Mouse (Mus musculus) heart, adult 2 months (tissue): Measurements from ENCODE around the gene Enpp1. TPM values are rescaled to one million over a fixed set of nuclear protein-coding genes. Genes with fewer than 3 reads are reported as not detected.

Source experiments
- DNase-seq, 2 experiments: peaks; one replicate each; pipeline ENCODE4 v3.0.0; 2021
- H3K27ac ChIP-seq: fragments of 200-600 bp; 2 replicates; pipeline ENCODE4 v1.8.1; 2022
- H3K27me3 ChIP-seq: fragments of 200-500 bp; 2 replicates; pipeline ENCODE4 v1.6.1; 2012; ENCODE audit warnings: mild to moderate bottlenecking, low read length, inconsistent platforms, mixed read lengths; ENCODE audit not compliant: control insufficient read depth, insufficient read depth
- H3K36me3 ChIP-seq: fragments of 200-500 bp; 2 replicates; pipeline ENCODE4 v1.6.1; 2012; ENCODE audit warnings: low read length, inconsistent platforms; ENCODE audit not compliant: control insufficient read depth, insufficient read depth
- H3K4me1 ChIP-seq: fragments of 200-500 bp; 2 replicates; pipeline ENCODE4 v1.6.1; 2011; ENCODE audit warnings: low read length; ENCODE audit not compliant: control insufficient read depth, insufficient read depth
- H3K4me3 ChIP-seq: fragments of 200-600 bp; 2 replicates; pipeline ENCODE4 v1.8.1; 2022
- H3K79me2 ChIP-seq: fragments of 200-500 bp; replicated peaks from 2 replicates; pipeline ENCODE4 v1.6.1; 2012; ENCODE audit warnings: mild to moderate bottlenecking, inconsistent platforms, low read length, moderate library complexity, mixed read lengths; ENCODE audit not compliant: control insufficient read depth, insufficient read depth
- H3K9ac ChIP-seq: fragments of 200-500 bp; 2 replicates; pipeline ENCODE4 v1.6.1; 2012; ENCODE audit warnings: low read depth, mild to moderate bottlenecking, control low read depth, inconsistent platforms, low read length, mixed read lengths
- CTCF ChIP-seq: fragments of 200-600 bp; IDR thresholded peaks from 2 replicates; pipeline ENCODE4 v1.8.1; 2022; ENCODE audit warnings: antibody characterized with exemption, mild to moderate bottlenecking, moderate library complexity
- EP300 ChIP-seq: fragments of 200-500 bp; IDR thresholded peaks from 2 replicates; pipeline ENCODE4 v1.6.1; 2011; ENCODE audit warnings: low read depth, low read length, control low read depth; ENCODE audit not compliant: insufficient read depth
- POLR2A ChIP-seq: fragments of 200-500 bp; IDR thresholded peaks from 2 replicates; pipeline ENCODE4 v1.6.1; 2011; ENCODE audit warnings: mild to moderate bottlenecking, low read depth, low read length, control low read depth; ENCODE audit not compliant: insufficient read depth
- WGBS: fragments of 180-500 bp; shearing (Covaris S2); methylation state at CpG from one replicate; pipeline ENCODE4 v1.1.7; 2018; 5-methylcytosine and 5-hydroxymethylcytosine counted together
- intact Hi-C: fragments of 180-260 bp; cut with DNase I; formaldehyde crosslinking; loops from one replicate; pipeline ENCODE4 v1.15.1; 2025
- polyA plus RNA-seq: library from polyadenylated mRNA; depleted of rRNA; stranded (reverse); fragments of >200 nt; gene quantifications from 2 replicates; pipeline ENCODE4 v1.2.3, GENCODE M21; 2012
- total RNA-seq, 2 experiments: library from RNA; stranded (reverse); gene quantifications; 2 replicates each; pipeline ENCODE4 v1.2.3; 2021

Gene Enpp1
- total and polyA plus RNA-seq, 3 experiments: 2.1 to 6.5 (median 5.8) TPM

- Histone ChIP-seq H3K4me3 (no peak overlapping the region), H3K4me1 (peaks cover 5% of the 10 kb centered on the region), H3K27me3 (no peaks in the 10 kb centered on the region), H3K9ac (no peak overlapping the region), H3K79me2 (no peaks in the 10 kb centered on the region), H3K27ac (no peak overlapping the region), H3K36me3 (no peaks in the 10 kb centered on the region)
- TF ChIP-seq POLR2A (no peak), EP300 (no peak), CTCF (no peak)
- DNase-seq: no peak
- intact Hi-C loops: no loop called here
- 88% methylated on average over 2 of the region's 2 CpGs for WGBS
These were observed 75.0 kb downstream of the Enpp1 start for GRCm38 (mm10) chr10:24636986-24637385.

- H3K36me3 ChIP-seq: no peaks in the 10 kb centered on the region
- no peak overlapping the region for H3K4me3 ChIP-seq
- WGBS: 82% methylated on average over 10 of the region's 10 CpGs
- H3K9ac ChIP-seq: no peak overlapping the region
- H3K27ac ChIP-seq: no peak overlapping the region
- intact Hi-C loops: no loop called here
- no peak for TF ChIP-seq POLR2A
- no peak for TF ChIP-seq EP300
- TF ChIP-seq CTCF: no peak
- no peaks in the 10 kb centered on the region for H3K27me3 ChIP-seq
- peaks cover 5% of the 10 kb centered on the region for H3K4me1 ChIP-seq
- DNase-seq: peak in 1 of 2 experiments; percentile 13
- no peaks in the 10 kb centered on the region for H3K79me2 ChIP-seq
These were observed 76.1 kb downstream of the Enpp1 start for GRCm38 (mm10) chr10:24635884-24636283.

GRCm38 (mm10) chr10:24635331-24635815 is 76.6 kb downstream of the Enpp1 start:
- intact Hi-C loops: no loop called here
- Histone ChIP-seq H3K27me3 (no peaks in the 10 kb centered on the region), H3K36me3 (no peaks in the 10 kb centered on the region), H3K4me3 (no peak overlapping the region), H3K79me2 (no peaks in the 10 kb centered on the region), H3K4me1 (peaks cover 5% of the 10 kb centered on the region), H3K27ac (no peak overlapping the region), H3K9ac (no peak overlapping the region)
- TF ChIP-seq POLR2A (no peak), CTCF (no peak), EP300 (no peak)
- WGBS: 29% methylated on average over 11 of the region's 11 CpGs
- DNase-seq: peak in 1 of 2 experiments; percentile 48

GRCm38 (mm10) chr10:24634288-24634687 is 77.7 kb downstream of the Enpp1 start:
- Histone ChIP-seq H3K27me3 (no peaks in the 10 kb centered on the region), H3K4me3 (no peak overlapping the region), H3K79me2 (no peaks in the 10 kb centered on the region), H3K36me3 (no peaks in the 10 kb centered on the region), H3K9ac (no peak overlapping the region), H3K27ac (no peak overlapping the region; the same call in 1 of the 2 replicates), H3K4me1 (peaks cover 5% of the 10 kb centered on the region)
- WGBS: 41% methylated on average over 9 of the region's 9 CpGs
- peak; percentile 60 to 65 for DNase-seq
- TF ChIP-seq CTCF: no peak
- no peak; the same call in 1 of the 2 replicates for TF ChIP-seq EP300
- TF ChIP-seq POLR2A: no peak
- intact Hi-C loops: loop anchor here (5.0 kb wide), 1 partner anchor 78 kb away; the partner anchor contains the start of gene Enpp1

- no peaks in the 10 kb centered on the region for H3K79me2 ChIP-seq
- no peak for TF ChIP-seq EP300
- TF ChIP-seq POLR2A: no peak
- no peak for TF ChIP-seq CTCF
- WGBS: 93% methylated on average over 5 of the region's 5 CpGs
- no peaks in the 10 kb centered on the region for H3K36me3 ChIP-seq
- H3K27me3 ChIP-seq: no peaks in the 10 kb centered on the region
- H3K4me1 ChIP-seq: peaks cover 3% of the 10 kb centered on the region; the same call in 1 of the 2 replicates
- no peak overlapping the region for H3K4me3 ChIP-seq
- DNase-seq: no peak
- H3K27ac ChIP-seq: no peak overlapping the region
- no peak overlapping the region for H3K9ac ChIP-seq
- intact Hi-C loops: loop anchor here (2.0 to 5.0 kb wide), 2 partner anchors 81 to 266 kb away; partner anchors contain the start of gene Enpp1
These were observed 80.8 kb downstream of the Enpp1 start for GRCm38 (mm10) chr10:24631122-24631521.

GRCm38 (mm10) chr10:24630469-24631081 is 81.4 kb downstream of the Enpp1 start:
- TF ChIP-seq CTCF: peak; percentile 93
- no peak for TF ChIP-seq POLR2A
- H3K27me3 ChIP-seq: no peaks in the 10 kb centered on the region
- H3K4me3 ChIP-seq: no peak overlapping the region
- no peak overlapping the region for H3K9ac ChIP-seq
- 24% methylated on average over 18 of the region's 18 CpGs for WGBS
- no peak overlapping the region for H3K27ac ChIP-seq
- H3K4me1 ChIP-seq: peaks cover 3% of the 10 kb centered on the region; the same call in 1 of the 2 replicates
- H3K36me3 ChIP-seq: no peaks in the 10 kb centered on the region
- intact Hi-C loops: loop anchor here (2.0 to 5.0 kb wide), 2 partner anchors 82 to 266 kb away; partner anchors contain the start of gene Enpp1
- peak; percentile 46 to 78 for DNase-seq
- H3K79me2 ChIP-seq: no peaks in the 10 kb centered on the region
